Mouse (Mus musculus) c-Kit-negative CD71-positive TER-119-positive erythroid progenitor cells, embryonic 14.5 days (primary cell): ENCODE results near the gene Pmis2.

Experiments
- DNase-seq: peaks from one replicate; pipeline ENCODE4 v3.0.0-alpha.2; 2013; ENCODE audit warnings: low read depth, low spot score

Pmis2 gene

GRCm38 (mm10) chr7:30671480-30671879 is at the start of gene Pmis2:
TSS of gene Pmis2 (minus strand) at chr7:30671605.
- DNase-seq, result no peak

GRCm38 (mm10) chr7:30719669-30720068 is 48.3 kb upstream of the Pmis2 start:
- DNase-seq, result no peak

- no peak for DNase-seq
These were observed 46.3 kb upstream of the Pmis2 start for GRCm38 (mm10) chr7:30717716-30718046.

GRCm38 (mm10) chr7:30717006-30717715 is 45.8 kb upstream of the Pmis2 start:
- DNase-seq, result peak; percentile 65

- DNase-seq, result no peak
These were observed 40.5 kb upstream of the Pmis2 start, which contains the start of gene Atp4a for GRCm38 (mm10) chr7:30711942-30712341. TSS of gene Atp4a (plus strand) at chr7:30712209.

GRCm38 (mm10) chr7:30707441-30707840 is 36.0 kb upstream of the Pmis2 start:
- DNase-seq, result no peak

- no peak for DNase-seq
These were observed 34.9 kb upstream of the Pmis2 start for GRCm38 (mm10) chr7:30706214-30706882.

GRCm38 (mm10) chr7:30698589-30698988 is 27.2 kb upstream of the Pmis2 start, which contains the start of gene 2200002J24Rik:
TSS of gene 2200002J24Rik (plus strand) at chr7:30698926.
- peak; percentile 15 for DNase-seq

- no peak for DNase-seq
These were observed 26.7 kb upstream of the Pmis2 start for GRCm38 (mm10) chr7:30698101-30698500.

- DNase-seq, result no peak
These were observed 16.9 kb upstream of the Pmis2 start for GRCm38 (mm10) chr7:30688325-30688724.

GRCm38 (mm10) chr7:30683425-30683824 is 12.0 kb upstream of the Pmis2 start:
- no peak for DNase-seq

- no peak for DNase-seq
These were observed 10.5 kb upstream of the Pmis2 start for GRCm38 (mm10) chr7:30681897-30682296.

- DNase-seq, result no peak
These were observed 7.0 kb upstream of the Pmis2 start for GRCm38 (mm10) chr7:30678263-30678975.

- peak; percentile 44 for DNase-seq
These were observed 2.2 kb downstream of the Pmis2 start for GRCm38 (mm10) chr7:30669229-30669628.

GRCm38 (mm10) chr7:30665321-30665720 is 6.1 kb downstream of the Pmis2 start:
- DNase-seq, result no peak

- DNase-seq, result peak; percentile 88
These were observed 6.7 kb downstream of the Pmis2 start, which contains the start of gene Haus5 for GRCm38 (mm10) chr7:30664529-30665200. TSS of gene Haus5 (minus strand) at chr7:30664994.

GRCm38 (mm10) chr7:30649591-30650540 is 21.5 kb downstream of the Pmis2 start, which contains the start of gene Rbm42:
TSS of gene Rbm42 (minus strand) at chr7:30650317.
- peak; percentile 99 for DNase-seq

- no peak for DNase-seq
These were observed 32.3 kb downstream of the Pmis2 start for GRCm38 (mm10) chr7:30639083-30639482.

GRCm38 (mm10) chr7:30636395-30636794 is 35.0 kb downstream of the Pmis2 start:
- no peak for DNase-seq

GRCm38 (mm10) chr7:30635752-30636151 is 35.7 kb downstream of the Pmis2 start, which contains the start of gene Etv2:
TSS of gene Etv2 (minus strand) at chr7:30635852.
- no peak for DNase-seq
